Mouse (Mus musculus) lung, postnatal 25 days (tissue): ENCODE results near the gene Clcf1.
"Not testable (repeated sequence)": the region's sequence is repeated elsewhere in the genome, so short reads cannot be mapped to it uniquely, and the experiment has no call there.

Source experiments
- DNase-seq: peaks from one replicate; pipeline ENCODE4 v3.0.0; 2022; ENCODE audit warnings: low spot score

Clcf1 gene

DNA sequence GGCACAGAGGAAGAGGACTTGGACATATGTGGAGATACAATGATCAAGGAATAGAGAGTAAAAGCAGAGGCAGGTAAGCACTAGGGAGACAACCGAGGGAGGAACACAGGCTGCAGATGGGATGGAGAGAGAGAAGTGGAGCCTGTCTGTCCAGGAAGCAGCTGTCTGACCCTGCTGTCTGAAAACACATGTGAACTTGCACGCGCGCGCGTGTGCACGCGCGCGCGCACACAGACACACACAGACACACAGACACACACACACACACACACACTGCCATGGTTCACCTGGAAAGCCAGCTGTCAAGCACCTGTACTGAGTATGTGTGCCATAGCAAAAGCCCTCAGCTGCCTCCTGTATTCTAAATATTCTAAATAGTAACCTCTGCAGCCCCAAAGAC, 4.3 kb downstream of the Clcf1 start:
- no peak for DNase-seq

- no peak for DNase-seq
Observed at GRCm38 (mm10) chr19:4218784-4219183, 4.7 kb downstream of the Clcf1 start.

GRCm38 (mm10) chr19:4219943-4220342, 5.9 kb downstream of the Clcf1 start:
- no peak for DNase-seq

DNA sequence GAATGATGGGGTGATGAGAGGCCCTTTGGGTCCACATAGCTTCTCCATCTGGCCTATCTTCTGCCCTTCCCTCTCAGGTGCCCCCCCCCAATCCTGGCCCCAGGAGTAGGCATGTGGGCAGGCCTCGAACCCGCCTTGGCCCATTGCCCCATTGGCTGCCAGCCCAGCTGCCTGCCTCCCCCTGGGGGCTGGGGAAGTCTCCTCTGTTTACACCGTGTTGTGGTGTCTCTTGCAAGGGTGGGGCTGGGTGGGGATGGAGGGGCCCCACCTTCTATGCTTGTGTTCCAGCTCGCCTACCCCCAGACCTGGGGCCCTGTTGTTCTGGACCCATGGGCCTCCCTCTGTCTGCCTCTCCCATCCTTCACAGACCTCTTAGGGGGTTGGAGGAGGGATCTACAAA, 6.4 kb downstream of the Clcf1 start:
- peak; percentile 54 for DNase-seq

DNA sequence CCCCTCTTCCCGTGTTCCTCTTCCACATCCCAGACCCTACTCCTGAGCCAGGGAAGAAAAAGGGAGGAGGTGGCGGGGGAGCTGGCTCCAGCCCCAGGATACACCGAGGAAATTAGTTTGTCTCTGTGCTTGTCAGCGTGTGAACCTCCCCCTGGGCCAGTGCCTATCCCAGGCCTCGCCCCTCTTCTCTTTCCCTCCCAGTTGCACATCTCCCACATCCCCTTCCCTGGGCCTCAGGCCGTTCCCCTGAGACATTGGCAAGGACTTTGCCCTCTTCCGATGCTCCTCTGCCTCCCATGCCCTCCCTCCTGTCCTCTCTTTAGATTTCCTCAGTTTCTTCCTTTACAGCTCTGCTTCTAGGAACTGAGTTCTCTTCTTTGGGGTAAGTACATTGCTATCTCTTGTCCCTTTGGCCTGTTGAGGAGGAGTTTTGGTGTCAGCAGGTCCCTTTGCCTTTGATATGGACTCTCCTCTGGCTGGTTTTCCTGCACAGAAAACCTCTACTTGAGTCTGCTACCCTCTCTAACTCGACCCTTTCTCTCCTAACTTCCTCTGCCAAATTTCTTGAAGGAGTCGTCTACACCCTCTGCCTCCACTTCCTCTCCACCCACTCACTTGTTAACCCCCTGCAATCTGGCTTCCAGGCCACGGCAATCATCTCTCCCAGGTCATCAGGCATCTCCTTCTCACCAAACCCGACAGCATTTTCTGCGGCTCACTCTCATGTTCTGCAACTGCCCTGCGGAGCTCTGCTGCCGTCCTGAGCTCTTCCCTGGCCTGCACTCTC, 7.1 kb downstream of the Clcf1 start:
- peak; percentile 51 for DNase-seq

DNA sequence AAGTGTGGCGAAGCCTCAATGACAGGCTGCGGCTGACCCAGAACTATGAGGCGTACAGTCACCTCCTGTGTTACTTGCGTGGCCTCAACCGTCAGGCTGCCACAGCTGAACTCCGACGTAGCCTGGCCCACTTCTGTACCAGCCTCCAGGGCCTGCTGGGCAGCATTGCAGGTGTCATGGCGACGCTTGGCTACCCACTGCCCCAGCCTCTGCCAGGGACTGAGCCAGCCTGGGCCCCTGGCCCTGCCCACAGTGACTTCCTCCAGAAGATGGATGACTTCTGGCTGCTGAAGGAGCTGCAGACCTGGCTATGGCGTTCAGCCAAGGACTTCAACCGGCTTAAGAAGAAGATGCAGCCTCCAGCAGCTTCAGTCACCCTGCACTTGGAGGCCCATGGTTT, 8.1 kb downstream of the Clcf1 start:
- DNase-seq = peak; percentile 34

DNA sequence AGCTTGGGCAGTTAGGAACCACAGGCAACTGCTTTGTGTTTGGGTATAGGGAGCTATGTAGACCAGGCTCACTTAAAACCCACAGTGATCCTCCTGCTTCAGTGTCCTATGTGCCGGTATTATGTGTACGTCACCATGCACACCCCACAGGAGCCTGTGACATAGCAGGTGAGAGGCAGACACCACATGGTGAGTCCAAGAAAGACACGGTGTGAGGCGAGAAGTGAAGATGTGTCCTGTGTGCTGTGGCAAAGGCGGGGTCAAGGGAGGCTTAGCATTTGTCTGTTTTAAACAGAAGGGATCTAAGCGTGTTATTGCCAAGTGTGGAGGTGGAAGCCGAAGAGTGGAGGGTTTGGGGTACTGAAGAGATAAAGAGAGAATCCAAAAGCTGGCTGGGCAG, 12.7 kb downstream of the Clcf1 start:
- DNase-seq = no peak

DNA sequence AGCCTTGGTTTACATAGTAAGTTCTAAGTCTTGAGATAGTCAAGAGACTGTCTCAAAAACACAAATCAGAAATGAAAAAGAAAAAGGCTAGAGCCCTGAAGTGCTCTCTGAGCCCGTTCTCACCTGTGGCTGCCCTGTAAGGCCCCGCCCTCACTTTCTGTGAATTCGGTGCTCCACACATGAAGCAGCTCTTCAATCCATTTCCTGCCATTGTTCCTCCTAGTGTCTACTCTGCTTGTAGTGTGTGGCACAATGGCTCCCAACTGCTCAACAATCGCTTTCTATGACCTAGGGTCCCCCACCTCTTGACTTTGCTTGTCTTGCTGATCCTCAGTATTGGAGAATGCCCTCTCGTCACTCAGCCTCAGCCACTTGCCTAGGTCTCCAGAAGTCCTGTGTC, 13.4 kb downstream of the Clcf1 start:
- no peak for DNase-seq

DNA sequence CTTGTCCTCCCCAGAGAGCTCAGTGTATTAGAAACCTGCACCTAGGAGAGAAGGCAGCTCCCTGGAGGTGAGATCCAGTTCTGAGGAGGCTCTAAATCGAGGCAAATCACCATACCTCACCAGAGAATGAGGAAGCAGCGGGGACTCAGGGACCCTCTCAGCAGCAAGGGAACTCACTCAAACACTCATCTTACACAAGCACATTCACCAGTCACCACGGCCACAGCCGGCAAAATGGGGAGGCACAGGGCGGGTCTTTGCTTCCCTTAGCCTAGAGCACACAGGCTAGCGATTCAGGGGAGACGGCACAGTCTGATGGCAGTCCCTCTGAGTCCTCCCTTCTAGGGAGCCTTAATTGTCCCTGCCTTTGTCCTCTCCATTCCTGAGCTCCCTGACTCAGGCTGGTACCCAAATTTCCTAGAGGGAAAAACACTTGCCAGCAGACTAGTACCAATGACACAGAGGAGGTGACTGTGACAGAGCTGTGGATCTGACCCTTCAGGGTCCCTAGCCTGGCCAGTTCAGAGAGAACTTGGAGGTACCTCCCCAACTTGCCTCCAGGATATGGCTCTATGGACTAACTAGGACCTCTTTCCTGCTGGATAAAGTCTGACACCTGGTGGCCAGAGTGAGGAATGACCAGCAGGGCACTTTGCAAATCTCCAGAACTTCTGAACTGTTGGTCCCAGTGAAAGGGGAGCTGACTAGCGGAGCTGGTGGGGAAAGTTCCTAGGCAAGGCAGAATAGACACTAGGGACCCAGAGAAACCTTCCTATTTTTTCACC, 14.0 kb downstream of the Clcf1 start:
- peak; percentile 86 for DNase-seq

DNA sequence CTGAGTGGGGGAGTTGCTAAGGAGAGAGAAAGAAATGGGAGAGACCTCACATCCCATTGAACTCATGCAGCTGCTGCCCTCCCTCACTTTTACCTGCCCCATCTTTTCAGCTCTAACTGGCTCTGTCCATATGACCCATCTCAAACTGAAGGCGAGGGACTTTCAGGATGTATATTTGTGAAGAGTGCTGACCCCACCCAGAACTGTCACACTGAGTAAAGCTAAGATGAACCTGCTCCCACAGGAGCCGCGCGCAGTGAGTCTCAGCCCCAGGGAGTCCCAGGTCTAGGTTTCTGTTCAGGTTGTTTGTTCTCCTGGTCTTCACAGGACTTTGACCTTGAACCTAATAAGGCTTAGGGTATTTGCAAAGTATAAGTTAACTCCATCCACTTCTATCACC, 14.9 kb downstream of the Clcf1 start:
- no peak for DNase-seq

GRCm38 (mm10) chr19:4229451-4230076, 15.5 kb downstream of the Clcf1 start:
- no peak for DNase-seq

DNA sequence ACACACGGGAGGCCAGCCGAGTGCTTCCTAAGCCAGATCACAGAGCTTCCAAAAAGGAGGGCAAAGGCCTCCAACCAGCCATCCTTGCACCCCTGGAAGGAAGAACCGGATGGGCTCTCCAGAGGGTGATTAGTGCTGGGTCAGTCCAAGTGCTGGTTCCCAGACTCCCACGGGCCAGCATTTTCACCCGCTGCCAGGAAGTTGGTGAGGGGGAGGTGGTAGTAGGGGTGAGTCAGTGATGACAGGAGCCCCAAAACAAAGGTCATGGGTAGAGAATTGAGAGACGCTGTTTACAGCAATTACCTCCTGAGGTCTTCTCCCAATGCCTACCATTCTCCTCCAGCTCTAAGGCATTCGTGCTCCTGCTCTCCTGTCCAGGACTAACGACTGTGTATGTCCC, 16.4 kb downstream of the Clcf1 start:
- DNase-seq = no peak

DNA sequence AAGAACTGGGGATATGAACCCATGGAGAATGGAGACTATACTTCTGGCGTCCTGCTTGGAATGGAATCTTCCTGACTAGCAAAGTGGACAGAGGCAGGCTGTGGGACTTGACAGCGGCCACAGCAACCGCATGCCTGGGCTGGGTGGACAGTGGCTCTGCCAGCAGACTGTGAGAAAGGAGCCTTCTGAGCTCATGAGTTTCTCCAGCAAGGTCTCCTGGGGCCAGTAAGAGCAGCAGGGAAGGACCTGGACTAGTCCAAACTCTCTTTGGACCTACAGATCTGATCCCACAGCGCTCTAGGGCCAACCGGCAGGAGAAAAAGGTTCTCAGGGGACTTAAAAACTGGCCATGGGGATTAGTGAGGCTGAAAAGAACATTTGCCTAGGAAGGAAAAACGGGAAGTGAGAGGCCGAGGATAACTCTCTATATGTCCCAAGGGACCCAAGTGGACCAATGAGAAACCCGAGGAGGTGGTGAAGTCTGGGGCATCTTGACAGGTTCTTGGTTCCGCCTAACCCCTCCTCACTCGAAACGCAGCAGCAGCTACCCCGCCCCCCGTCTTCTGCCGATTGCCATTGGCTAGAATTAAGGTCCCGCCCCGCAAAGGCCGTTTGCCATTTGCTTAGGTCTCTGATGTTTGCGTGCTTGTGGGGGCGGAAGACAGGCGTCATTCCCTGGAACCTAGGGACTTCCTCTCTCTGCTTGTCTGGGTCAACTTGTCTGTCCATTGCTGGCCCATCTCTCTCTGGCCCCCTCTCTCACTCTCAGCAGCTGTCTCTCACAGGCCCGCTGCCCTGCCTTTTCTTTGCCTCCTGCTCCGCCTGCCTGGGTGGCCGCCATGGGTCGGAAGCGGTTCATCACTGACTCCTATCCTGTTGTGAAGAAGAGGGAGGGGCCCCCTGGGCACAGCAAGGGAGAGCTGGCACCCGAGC, 17.5 kb downstream of the Clcf1 start, which contains the start of gene Pold4:
TSS of gene Pold4 (plus strand) at position 647 of the 933 bp plus-strand sequence.
- peak; percentile 99 for DNase-seq

GRCm38 (mm10) chr19:4232186-4232572, 18.1 kb downstream of the Clcf1 start:
- peak; percentile 79 for DNase-seq

GRCm38 (mm10) chr19:4232651-4233050, 18.6 kb downstream of the Clcf1 start:
- no peak for DNase-seq

DNA sequence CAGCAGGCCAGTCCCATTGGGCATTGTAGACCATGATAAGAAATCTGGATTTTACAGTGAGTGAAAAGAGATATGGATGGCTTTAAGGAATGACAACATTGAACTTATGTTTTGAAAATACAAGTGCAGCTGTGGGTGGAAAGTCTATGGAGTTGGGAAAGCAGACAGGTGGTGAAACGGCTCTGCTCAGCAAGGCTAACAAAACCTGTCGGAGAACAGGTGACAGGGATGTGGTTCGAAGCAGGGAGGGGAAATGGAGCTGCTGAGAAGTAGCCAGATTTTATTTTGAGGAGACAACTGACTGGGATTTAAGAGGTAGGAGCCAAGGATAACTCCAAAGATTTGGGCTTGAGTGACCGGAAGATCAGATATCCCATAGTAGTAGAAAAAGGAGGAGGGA, 20.5 kb downstream of the Clcf1 start:
- no peak for DNase-seq

DNA sequence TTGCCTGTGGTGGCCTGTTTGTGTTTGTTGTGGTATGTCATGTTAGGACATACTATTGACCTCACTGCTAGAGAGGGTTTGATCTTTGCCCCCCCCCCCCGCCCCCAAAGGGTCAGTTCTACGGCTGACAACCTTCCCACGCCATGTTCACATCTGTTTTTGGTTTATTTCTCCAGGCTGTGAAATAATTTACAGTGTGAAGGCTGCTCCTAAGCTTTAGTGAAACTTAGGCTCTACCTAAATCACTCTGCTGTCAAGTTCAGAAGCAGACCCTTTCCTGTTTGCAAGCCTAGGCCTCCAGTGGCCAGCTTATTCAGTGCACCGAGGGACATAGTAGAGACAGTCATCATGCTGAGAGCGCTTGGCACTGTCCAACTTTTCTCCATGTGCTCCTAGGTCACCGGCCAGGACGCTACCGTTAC, 26.2 kb downstream of the Clcf1 start:
- DNase-seq = no peak

- no peak for DNase-seq
Observed at GRCm38 (mm10) chr19:4242416-4242815, 28.4 kb downstream of the Clcf1 start.

- DNase-seq = no peak
Observed at GRCm38 (mm10) chr19:4244775-4245174, 30.7 kb downstream of the Clcf1 start.

- no peak for DNase-seq
Observed at GRCm38 (mm10) chr19:4247010-4247409, 33.0 kb downstream of the Clcf1 start.

GRCm38 (mm10) chr19:4248683-4249082, 34.6 kb downstream of the Clcf1 start:
- not testable (repeated sequence) for DNase-seq

GRCm38 (mm10) chr19:4254230-4254629, 40.2 kb downstream of the Clcf1 start:
- DNase-seq = no peak
